Mouse (Mus musculus) frontal cortex, adult 2 months (tissue): ENCODE results near the gene Hs3st4. TPM values are rescaled to one million over a fixed set of nuclear protein-coding genes. Genes with fewer than 3 reads are reported as not detected.

Experiments
- DNase-seq, 2 experiments: peaks; one replicate each; pipeline ENCODE4 v3.0.0; 2022; ENCODE audit warnings: low spot score in 1 of 2; ENCODE audit errors: extremely low spot score in 1 of 2
- polyA plus RNA-seq: library from polyadenylated mRNA; depleted of rRNA; stranded (reverse); fragments of >200 nt; gene quantifications from 2 replicates; pipeline ENCODE4 v1.2.3, GENCODE M21; 2012; rRNA removed

The Hs3st4 gene
- polyA plus RNA-seq = 18.9 and 20.8 TPM in 2 replicates

DNA sequence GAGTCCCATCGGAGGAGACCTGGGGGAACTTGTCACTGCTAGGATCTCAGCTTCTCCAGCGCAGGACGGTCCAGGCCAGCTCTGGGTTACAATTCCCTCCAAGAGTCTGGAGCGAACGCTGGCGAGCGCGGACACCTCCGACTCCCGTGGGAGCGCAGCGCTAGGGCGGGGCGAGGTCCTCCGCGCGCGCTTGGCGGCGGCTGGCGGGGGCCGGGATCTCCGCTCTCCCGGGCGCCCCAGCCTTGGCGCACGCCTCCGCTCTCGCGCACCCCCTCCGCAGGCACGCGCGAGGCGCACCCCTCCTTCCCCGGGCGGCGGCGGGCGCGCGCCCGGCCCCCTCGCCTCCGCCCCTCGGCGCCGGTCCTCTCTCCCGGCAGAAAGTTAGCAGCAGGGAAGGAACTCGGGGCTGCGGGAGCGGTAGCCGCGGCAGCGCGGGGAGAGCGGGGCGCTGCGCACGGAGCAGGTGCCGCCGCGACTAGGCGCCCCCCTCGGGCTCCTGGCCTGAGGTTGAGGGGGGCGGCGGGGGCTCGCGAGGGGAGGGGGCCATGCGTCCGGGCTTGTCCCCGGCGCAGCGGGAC, at the start of gene Hs3st4:
Gene Hs3st4 (plus strand): TSS at position 409 of the 578 bp plus-strand sequence.
- DNase-seq = peak in 1 of 2 experiments; percentile 46

GRCm38 (mm10) chr7:123946836-123947235, 35.8 kb upstream of the Hs3st4 start:
- peak in 1 of 2 experiments; percentile 5 for DNase-seq

DNA sequence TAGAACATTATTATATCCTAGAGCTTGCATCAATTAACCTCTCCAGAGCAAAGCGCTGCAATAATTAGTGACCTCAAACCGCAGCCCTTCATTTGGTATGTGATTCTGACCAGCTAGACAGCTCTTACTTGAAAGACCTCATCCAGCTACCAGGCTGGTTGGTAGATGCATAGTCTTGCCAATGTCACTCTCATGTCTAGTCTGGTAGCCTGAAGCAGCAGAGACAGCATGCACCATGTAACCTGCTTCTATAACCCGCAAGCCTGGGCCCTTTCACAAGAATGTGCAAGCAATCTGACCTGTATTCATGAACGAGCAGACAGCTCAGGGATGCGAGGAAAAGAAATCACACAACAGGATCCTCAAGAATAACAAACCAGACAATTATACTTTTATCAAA, 19.6 kb upstream of the Hs3st4 start:
- no peak for DNase-seq

GRCm38 (mm10) chr7:123964559-123965142, 18.0 kb upstream of the Hs3st4 start:
- peak in 1 of 2 experiments; percentile 48 for DNase-seq

DNA sequence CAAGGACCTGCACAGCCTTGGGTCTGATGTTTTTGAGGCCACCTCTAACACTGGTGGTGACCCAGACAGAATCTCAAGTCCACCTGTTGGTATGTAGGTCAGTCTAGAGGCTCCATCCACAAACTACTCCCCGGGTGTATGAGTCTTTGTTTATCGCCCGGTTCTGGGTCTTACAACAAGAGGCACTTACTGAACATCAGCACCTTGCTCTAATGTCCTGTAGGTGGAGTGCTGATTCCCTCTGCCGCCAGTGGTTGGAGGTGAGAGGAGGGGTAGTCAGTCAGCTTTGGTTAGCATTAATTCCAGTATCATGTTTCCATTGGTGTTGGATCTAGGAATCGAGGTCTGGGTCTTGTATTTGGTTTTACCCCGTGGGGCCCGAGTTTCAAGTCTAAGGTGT, 17.2 kb upstream of the Hs3st4 start:
- DNase-seq = no peak

- no peak for DNase-seq
These were observed 7.2 kb upstream of the Hs3st4 start for GRCm38 (mm10) chr7:123975441-123975840.

GRCm38 (mm10) chr7:123981435-123981834, 1.2 kb upstream of the Hs3st4 start:
- no peak for DNase-seq

DNA sequence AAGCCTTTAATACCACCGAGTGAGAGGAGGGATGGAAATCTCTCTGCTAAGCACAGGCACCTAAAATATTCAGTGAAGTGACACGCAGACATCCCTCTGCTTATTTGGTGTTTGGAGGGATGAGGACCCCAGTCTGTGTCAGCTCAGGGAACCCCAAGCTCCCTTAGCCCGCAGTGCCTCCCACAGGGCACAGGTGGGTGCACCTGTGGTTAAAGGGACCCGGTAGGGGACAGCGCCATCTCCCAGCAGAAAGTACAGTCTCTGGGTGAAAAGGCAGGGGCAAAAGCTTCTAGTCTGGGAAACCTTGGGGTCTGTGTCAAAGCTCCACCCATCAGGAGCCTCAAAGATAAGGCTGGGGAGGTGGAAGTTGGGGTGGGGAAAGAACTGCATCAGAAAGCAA, 659 bp upstream of the Hs3st4 start:
- DNase-seq = no peak

- no peak for DNase-seq
These were observed 743 bp downstream of the Hs3st4 start for GRCm38 (mm10) chr7:123983177-123984046.

DNA sequence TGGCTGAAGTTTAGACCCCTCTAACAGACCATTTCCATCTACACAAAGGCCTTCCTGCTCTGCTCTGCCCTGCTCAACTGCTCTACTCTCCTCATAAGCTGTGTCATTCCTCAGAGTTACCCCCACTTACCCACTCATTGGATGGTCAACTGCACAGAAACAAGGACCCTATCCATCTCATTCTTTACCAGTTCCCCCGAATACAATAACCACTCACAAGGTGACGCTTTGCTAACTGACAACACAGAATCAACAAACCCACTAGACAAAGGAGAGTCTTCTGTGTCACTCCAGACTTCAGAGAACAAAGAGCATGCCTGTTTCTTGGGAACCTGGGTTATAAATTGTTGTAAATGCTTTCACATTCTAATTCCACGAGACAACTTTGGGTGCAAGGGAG, 9.5 kb downstream of the Hs3st4 start:
- DNase-seq = no peak

GRCm38 (mm10) chr7:123997266-123997665, 14.6 kb downstream of the Hs3st4 start:
- DNase-seq = no peak

DNA sequence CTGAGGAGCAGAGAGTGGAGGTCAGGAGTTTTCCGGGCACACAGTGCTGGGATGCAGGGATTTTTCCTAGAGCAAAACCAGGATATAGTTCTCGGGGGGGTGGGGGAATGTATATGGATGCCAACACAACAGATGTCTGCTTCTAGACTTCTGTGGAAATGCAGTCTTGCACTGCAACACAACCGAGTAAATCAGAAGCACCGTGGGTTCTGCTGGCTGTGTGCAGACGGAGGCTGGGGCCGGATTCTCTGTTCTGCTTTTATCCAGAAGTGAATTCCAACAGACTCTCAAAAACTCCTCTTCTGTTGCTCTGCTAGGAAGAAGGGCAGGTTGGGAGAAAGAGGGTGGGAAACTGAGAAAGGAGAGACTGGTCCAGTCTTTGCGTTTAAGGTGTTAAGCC, 15.9 kb downstream of the Hs3st4 start:
- peak in 1 of 2 experiments; percentile 62 for DNase-seq

DNA sequence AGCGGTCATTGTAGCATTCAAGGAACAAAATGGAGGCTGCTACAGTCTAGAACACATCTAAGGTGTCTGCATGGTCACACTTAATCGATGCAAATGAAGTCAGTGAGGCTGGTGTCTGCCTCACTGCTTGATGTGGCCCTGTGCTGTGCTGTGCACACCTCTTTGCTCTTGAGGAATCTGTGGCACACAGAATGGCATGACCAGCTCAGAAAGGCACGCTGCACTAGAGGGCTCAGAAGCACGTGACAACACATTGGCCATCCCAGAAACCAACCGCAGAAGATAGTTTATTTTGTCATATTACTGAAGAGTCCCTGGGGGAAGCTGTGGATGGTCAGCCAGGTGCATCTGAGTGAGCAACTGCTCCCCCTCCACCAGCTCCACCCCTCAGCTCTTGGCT, 44.2 kb downstream of the Hs3st4 start:
- no peak for DNase-seq

- DNase-seq = no peak
These were observed 49.6 kb downstream of the Hs3st4 start for GRCm38 (mm10) chr7:124032236-124032635.

- no peak for DNase-seq
These were observed 50.7 kb downstream of the Hs3st4 start for GRCm38 (mm10) chr7:124033332-124033731.

DNA sequence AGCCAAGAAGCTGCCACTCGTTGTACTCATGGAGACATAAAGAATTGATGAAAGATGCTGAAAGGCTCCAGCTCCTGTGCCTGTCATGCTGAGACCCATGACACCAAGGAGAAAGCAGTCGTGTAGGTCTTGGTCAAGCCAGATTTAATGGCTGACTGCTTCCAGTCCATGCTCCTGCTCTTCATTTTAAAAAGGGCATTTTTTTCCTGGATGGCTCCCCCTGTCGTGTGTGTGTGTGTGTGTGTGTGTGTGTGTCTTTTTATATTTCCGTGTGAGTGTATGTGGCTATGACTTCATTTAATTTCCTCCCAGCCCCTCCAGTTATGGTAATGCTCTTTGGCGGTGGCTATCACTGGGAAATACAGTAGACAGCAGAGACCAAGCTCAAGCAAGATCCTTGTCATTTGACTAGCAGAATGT, 54.6 kb downstream of the Hs3st4 start:
- no peak for DNase-seq

- DNase-seq = no peak
These were observed 56.5 kb downstream of the Hs3st4 start for GRCm38 (mm10) chr7:124039142-124039541.

DNA sequence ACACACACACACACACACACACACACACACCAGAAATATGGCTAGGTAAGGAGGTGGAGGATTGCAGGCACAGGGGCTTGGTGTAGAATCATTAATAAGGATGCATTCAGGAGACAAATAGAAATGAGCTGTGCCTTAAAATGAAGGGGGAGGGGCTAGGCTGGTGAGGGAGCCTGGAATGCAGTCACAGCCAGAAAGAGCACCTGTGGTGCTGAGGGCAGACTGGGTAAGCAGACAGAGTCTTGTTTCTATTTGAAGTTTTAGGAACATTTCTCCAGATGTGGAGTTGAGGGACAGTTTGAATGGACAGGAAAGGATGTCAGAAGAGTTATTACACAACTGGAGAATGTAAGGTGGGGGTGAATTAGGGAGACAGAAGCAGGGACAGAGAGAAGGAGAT, 64.7 kb downstream of the Hs3st4 start:
- DNase-seq = no peak

- no peak for DNase-seq
These were observed 66.3 kb downstream of the Hs3st4 start for GRCm38 (mm10) chr7:124048971-124049370.

- no peak for DNase-seq
These were observed 67.8 kb downstream of the Hs3st4 start for GRCm38 (mm10) chr7:124050421-124050820.

- DNase-seq = no peak
These were observed 101.1 kb downstream of the Hs3st4 start for GRCm38 (mm10) chr7:124083741-124084140.

GRCm38 (mm10) chr7:124129019-124129418, 146.3 kb downstream of the Hs3st4 start:
- DNase-seq = peak in 1 of 2 experiments; percentile 62
